Mouse (Mus musculus) liver, embryonic 13.5 days (tissue): ENCODE data around the gene Dlk1. TPM values are rescaled to one million over a fixed set of nuclear protein-coding genes. Genes with fewer than 3 reads are reported as not detected.

ENCODE experiments used
- ATAC-seq: fragments of 200-750 bp; cut with Nextera tagmentation; 2 replicates; pipeline ENCODE4 v1.8.0; 2017; ENCODE audit warnings: low read depth, mild to moderate bottlenecking, moderate number of reproducible peaks, moderate library complexity
- DNase-seq: peaks from one replicate; pipeline ENCODE4 v3.0.0; 2022
- H3K27ac ChIP-seq: fragments of 300-500 bp; sonication (generic); 2 replicates; pipeline ENCODE4 v1.5.1; 2015; ENCODE audit warnings: moderate library complexity, mild to moderate bottlenecking, inconsistent platforms
- H3K27me3 ChIP-seq: fragments of 300-500 bp; sonication (generic); 2 replicates; pipeline ENCODE4 v1.6.1; 2015; ENCODE audit warnings: mild to moderate bottlenecking, inconsistent platforms
- H3K36me3 ChIP-seq: fragments of 300-500 bp; sonication (generic); 2 replicates; pipeline ENCODE4 v1.6.1; 2015; ENCODE audit warnings: mild to moderate bottlenecking, inconsistent platforms
- H3K4me1 ChIP-seq: fragments of 300-500 bp; sonication (generic); replicated peaks from 2 replicates; pipeline ENCODE4 v1.6.1; 2015; ENCODE audit warnings: inconsistent platforms
- H3K4me2 ChIP-seq: fragments of 300-500 bp; sonication (generic); 2 replicates; pipeline ENCODE4 v1.6.1; 2015; ENCODE audit warnings: inconsistent platforms, mild to moderate bottlenecking, moderate library complexity
- H3K4me3 ChIP-seq: fragments of 300-500 bp; sonication (generic); replicated peaks from 2 replicates; pipeline ENCODE4 v1.5.1; 2015; ENCODE audit warnings: mild to moderate bottlenecking, inconsistent platforms
- H3K9ac ChIP-seq: fragments of 300-500 bp; sonication (generic); 2 replicates; pipeline ENCODE4 v1.6.1; 2015; ENCODE audit warnings: mild to moderate bottlenecking, inconsistent platforms
- H3K9me3 ChIP-seq: fragments of 300-500 bp; sonication (generic); replicated peaks from 2 replicates; pipeline ENCODE4 v1.6.1; 2016; ENCODE audit warnings: inconsistent platforms
- WGBS: fragments of 180-500 bp; shearing (Covaris S2); methylation state at CpG from one replicate; pipeline ENCODE4 v1.1.7; 2015; ENCODE audit not compliant: insufficient replicate concordance; 5-methylcytosine and 5-hydroxymethylcytosine counted together
- polyA plus RNA-seq: library from polyadenylated mRNA; unstranded; fragments of >200 nt; fragmentation: Nextera tagmentation; extraction: Ambion mirVana; gene quantifications from 2 replicates; pipeline ENCODE4 v1.2.1, GENCODE M21; 2015

The Dlk1 gene
- 470 and 508 TPM in 2 replicates for polyA plus RNA-seq

GRCm38 (mm10) chr12:109452592-109452991 is at the start of gene Dlk1:
Gene Dlk1 (plus strand): TSS chr12:109452823.
- peak within 1 kb of the TSS; percentile 58 for H3K4me3 ChIP-seq
- no peak for ATAC-seq
- H3K27ac ChIP-seq = peak within 1 kb of the TSS; percentile 81
- DNase-seq = no peak
- peak within 1 kb of the TSS; percentile 46 for H3K4me2 ChIP-seq
- H3K9me3 ChIP-seq = no peaks in the 10 kb centered on the region
- peaks cover 39% of the 10 kb centered on the region for H3K4me1 ChIP-seq
- 0 out of 2 replicates have a peak, but pooled peaks cover 4% of the 10 kb centered on the region for H3K36me3 ChIP-seq
- H3K27me3 ChIP-seq = peaks cover 96% of the 10 kb centered on the region
- WGBS = 10% methylated on average over 13 of the region's 13 CpGs
- H3K9ac ChIP-seq = peak within 1 kb of the TSS; percentile 67

DNA sequence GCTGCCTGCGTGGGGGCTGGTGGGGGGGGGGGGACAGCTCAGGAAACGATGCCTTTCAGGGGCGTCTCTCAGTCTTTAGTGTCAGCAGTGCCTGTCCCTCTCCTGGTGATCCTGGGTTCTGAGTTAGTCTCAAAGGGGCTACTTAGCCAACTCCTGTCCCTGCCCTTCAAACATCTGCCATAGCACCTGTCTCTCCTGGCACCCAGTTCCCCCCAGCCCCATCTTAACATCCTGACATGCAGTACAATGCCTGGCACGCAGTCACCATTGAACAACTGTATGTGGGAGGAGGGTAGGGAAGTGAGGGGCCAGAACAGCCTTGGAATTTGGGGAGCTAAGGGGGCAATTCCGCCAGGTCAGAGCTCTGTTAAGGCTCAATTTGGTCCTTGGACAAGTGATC is 49.7 kb upstream of the Dlk1 start:
- no peak overlapping the region for H3K4me2 ChIP-seq
- no peak overlapping the region for H3K4me3 ChIP-seq
- H3K9me3 ChIP-seq = no peaks in the 10 kb centered on the region
- H3K27me3 ChIP-seq = 0 out of 2 replicates have a peak, but pooled peaks cover 4% of the 10 kb centered on the region
- no peak overlapping the region; the same call in 1 of the 2 replicates for H3K27ac ChIP-seq
- DNase-seq = no peak
- H3K36me3 ChIP-seq = no peaks in the 10 kb centered on the region
- no peak for ATAC-seq
- WGBS = 72% methylated on average over 5 of the region's 5 CpGs
- H3K4me1 ChIP-seq = peaks cover 40% of the 10 kb centered on the region
- H3K9ac ChIP-seq = no peak overlapping the region

DNA sequence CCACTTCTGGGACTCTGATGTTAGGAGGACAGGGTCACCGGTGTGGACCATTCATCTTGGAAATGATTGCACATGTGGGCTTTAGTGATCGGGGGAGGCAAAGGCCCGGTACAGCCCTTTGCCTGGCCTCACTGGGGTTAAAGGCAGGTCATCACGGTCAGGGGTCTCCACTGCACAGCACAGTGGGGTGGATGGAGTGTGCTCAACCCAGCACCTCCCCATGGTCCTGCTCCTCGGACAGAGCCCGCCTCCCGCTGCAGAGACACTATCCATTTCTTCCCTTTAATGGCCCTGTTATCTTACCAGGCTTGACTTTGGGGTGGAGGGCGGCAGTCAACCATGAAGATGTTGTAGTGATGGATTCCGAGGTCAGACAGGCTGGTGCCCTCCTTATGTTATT is 48.9 kb upstream of the Dlk1 start:
- Histone ChIP-seq H3K9me3 (no peaks in the 10 kb centered on the region), H3K27me3 (0 out of 2 replicates have a peak, but pooled peaks cover 4% of the 10 kb centered on the region), H3K4me1 (peaks cover 40% of the 10 kb centered on the region), H3K36me3 (no peaks in the 10 kb centered on the region), H3K27ac (no peak overlapping the region), H3K4me2 (no peak overlapping the region), H3K4me3 (no peak overlapping the region), H3K9ac (no peak overlapping the region)
- WGBS = 68% methylated on average over 9 of the region's 9 CpGs
- ATAC-seq = no peak
- DNase-seq = no peak

GRCm38 (mm10) chr12:109406018-109406417 is 46.6 kb upstream of the Dlk1 start:
- Histone ChIP-seq H3K27ac (no peak overlapping the region), H3K9ac (no peak overlapping the region)

GRCm38 (mm10) chr12:109410723-109411122 is 41.9 kb upstream of the Dlk1 start:
- DNase-seq (no peak), ATAC-seq (no peak)
- H3K9ac ChIP-seq = no peak overlapping the region
- peaks cover 22% of the 10 kb centered on the region for H3K4me1 ChIP-seq
- no peaks in the 10 kb centered on the region for H3K27me3 ChIP-seq
- H3K9me3 ChIP-seq = no peaks in the 10 kb centered on the region
- no peak overlapping the region for H3K27ac ChIP-seq
- H3K4me3 ChIP-seq = no peak overlapping the region
- H3K4me2 ChIP-seq = no peak overlapping the region
- 62% methylated on average over 11 of the region's 11 CpGs for WGBS
- H3K36me3 ChIP-seq = no peaks in the 10 kb centered on the region

More at GRCm38 (mm10) chr12:109406018-109406417, 46.6 kb upstream of the Dlk1 start:
- Histone ChIP-seq H3K4me2 (no peak overlapping the region), H3K9me3 (no peaks in the 10 kb centered on the region), H3K36me3 (no peaks in the 10 kb centered on the region), H3K27me3 (no peaks in the 10 kb centered on the region), H3K4me1 (peaks cover 24% of the 10 kb centered on the region), H3K4me3 (no peak overlapping the region)
- 32% methylated on average over 3 of the region's 3 CpGs for whole genome bisulfite sequencing
- DNase-seq (no peak), ATAC-seq (no peak)

- Histone ChIP-seq H3K9me3 (no peaks in the 10 kb centered on the region), H3K36me3 (no peaks in the 10 kb centered on the region), H3K27me3 (no peaks in the 10 kb centered on the region), H3K4me2 (no peak overlapping the region), H3K4me3 (no peak overlapping the region), H3K27ac (peak overlapping the region; percentile 50; the same call in 1 of the 2 replicates), H3K4me1 (peaks cover 18% of the 10 kb centered on the region), H3K9ac (no peak overlapping the region)
- no peak for DNase-seq
- no peak for ATAC-seq
- 57% methylated on average over 9 of the region's 9 CpGs for WGBS
Observed at GRCm38 (mm10) chr12:109411172-109412070, 41.2 kb upstream of the Dlk1 start.

DNA sequence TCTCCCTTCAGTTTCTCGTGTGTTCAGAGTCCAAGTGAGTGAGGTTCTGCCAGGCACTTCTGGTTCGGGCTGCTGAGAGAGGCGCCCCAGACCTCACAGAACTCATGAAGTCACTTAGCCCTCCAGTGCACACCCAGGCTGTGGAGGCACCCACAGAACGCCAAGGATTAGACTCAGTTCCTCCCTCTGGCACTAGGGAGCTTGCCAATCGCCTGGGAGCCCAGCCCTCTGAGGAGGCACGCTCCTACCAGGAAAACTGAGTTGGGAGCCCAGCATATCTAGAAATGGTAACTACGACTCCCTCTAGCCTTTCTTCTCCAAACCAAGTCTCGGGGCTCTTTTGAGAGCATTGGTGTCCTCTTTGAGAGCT is 40.6 kb upstream of the Dlk1 start:
- Histone ChIP-seq H3K4me2 (no peak overlapping the region), H3K36me3 (no peaks in the 10 kb centered on the region), H3K4me1 (peaks cover 18% of the 10 kb centered on the region), H3K9ac (no peak overlapping the region), H3K27me3 (no peaks in the 10 kb centered on the region), H3K9me3 (no peaks in the 10 kb centered on the region), H3K4me3 (no peak overlapping the region), H3K27ac (peak overlapping the region; percentile 50)
- 64% methylated on average over 8 of the region's 8 CpGs for WGBS
- ATAC-seq = no peak
- DNase-seq = no peak

GRCm38 (mm10) chr12:109412675-109413074 is 39.9 kb upstream of the Dlk1 start:
- H3K4me2 ChIP-seq = no peak overlapping the region
- 43% methylated on average over 5 of the region's 5 CpGs for WGBS

GRCm38 (mm10) chr12:109413321-109413720 is 39.3 kb upstream of the Dlk1 start:
- H3K4me3 ChIP-seq = no peak overlapping the region
- no peak for DNase-seq
- ATAC-seq = no peak
- H3K9me3 ChIP-seq = no peaks in the 10 kb centered on the region
- no peak overlapping the region for H3K27ac ChIP-seq
- H3K4me1 ChIP-seq = peaks cover 27% of the 10 kb centered on the region
- no peaks in the 10 kb centered on the region for H3K36me3 ChIP-seq
- H3K9ac ChIP-seq = no peak overlapping the region
- no peak overlapping the region for H3K4me2 ChIP-seq
- H3K27me3 ChIP-seq = no peaks in the 10 kb centered on the region
- 58% methylated on average over 4 of the region's 4 CpGs for WGBS

More at GRCm38 (mm10) chr12:109412675-109413074, 39.9 kb upstream of the Dlk1 start:
- ATAC-seq = no peak
- H3K36me3 ChIP-seq = no peaks in the 10 kb centered on the region
- H3K9ac ChIP-seq = no peak overlapping the region
- H3K27me3 ChIP-seq = no peaks in the 10 kb centered on the region
- no peak overlapping the region for H3K4me3 ChIP-seq
- H3K4me1 ChIP-seq = peaks cover 24% of the 10 kb centered on the region
- no peaks in the 10 kb centered on the region for H3K9me3 ChIP-seq
- no peak for DNase-seq
- peak overlapping the region; percentile 50; the same call in 1 of the 2 replicates for H3K27ac ChIP-seq

- Histone ChIP-seq H3K4me3 (no peak overlapping the region), H3K9ac (no peak overlapping the region), H3K4me2 (no peak overlapping the region), H3K4me1 (peaks cover 21% of the 10 kb centered on the region), H3K27ac (0 out of 2 replicates have a peak overlapping the region, but pooled peaks have one; percentile 21), H3K9me3 (no peaks in the 10 kb centered on the region), H3K27me3 (no peaks in the 10 kb centered on the region), H3K36me3 (no peaks in the 10 kb centered on the region)
- 56% methylated on average over 5 of the region's 5 CpGs for WGBS
- DNase-seq (no peak), ATAC-seq (no peak)
Observed at GRCm38 (mm10) chr12:109416681-109417080, 35.9 kb upstream of the Dlk1 start.

GRCm38 (mm10) chr12:109417476-109418201 is 35.0 kb upstream of the Dlk1 start:
- Histone ChIP-seq H3K4me3 (no peak overlapping the region), H3K27ac (peak overlapping the region; percentile 21), H3K9me3 (no peaks in the 10 kb centered on the region), H3K27me3 (no peaks in the 10 kb centered on the region), H3K36me3 (no peaks in the 10 kb centered on the region), H3K4me1 (peaks cover 19% of the 10 kb centered on the region), H3K9ac (no peak overlapping the region), H3K4me2 (no peak overlapping the region)
- WGBS = 49% methylated on average over 14 of the region's 14 CpGs
- no peak for DNase-seq
- peak; percentile 45 for ATAC-seq
